Mouse (Mus musculus) midbrain, embryonic 11.5 days (tissue): ENCODE measurements around the gene Dock7. TPM values are rescaled to one million over a fixed set of nuclear protein-coding genes. Genes with fewer than 3 reads are reported as not detected.

Experiments
- ATAC-seq: fragments of 200-750 bp; cut with Nextera tagmentation; 2 replicates; pipeline ENCODE4 v1.8.0; 2017; ENCODE audit warnings: moderate TSS enrichment, moderate library complexity; ENCODE audit not compliant: low FRiP score
- DNase-seq: peaks from one replicate; pipeline ENCODE4 v3.0.0; 2015; ENCODE audit warnings: low spot score; ENCODE audit errors: missing footprints
- H3K27ac ChIP-seq: fragments of 300-500 bp; sonication (generic); 2 replicates; pipeline ENCODE4 v1.5.1; 2014; ENCODE audit warnings: low read depth, low read length
- H3K27me3 ChIP-seq: fragments of 300-500 bp; sonication (generic); 2 replicates; pipeline ENCODE4 v1.6.1; 2014; ENCODE audit warnings: mild to moderate bottlenecking, low read length, moderate library complexity, mixed read lengths; ENCODE audit not compliant: control insufficient read depth, insufficient read depth
- H3K36me3 ChIP-seq: fragments of 300-500 bp; sonication (generic); 2 replicates; pipeline ENCODE4 v1.6.1; 2014; ENCODE audit warnings: mild to moderate bottlenecking, low read length, moderate library complexity, mixed read lengths; ENCODE audit not compliant: control insufficient read depth, insufficient read depth
- H3K4me1 ChIP-seq: fragments of 300-500 bp; sonication (generic); 2 replicates; pipeline ENCODE4 v1.6.1; 2014; ENCODE audit warnings: low read length; ENCODE audit not compliant: control insufficient read depth, insufficient read depth
- H3K4me2 ChIP-seq: fragments of 300-500 bp; sonication (generic); 2 replicates; pipeline ENCODE4 v1.6.1; 2014; ENCODE audit warnings: mild to moderate bottlenecking, moderate library complexity
- H3K4me3 ChIP-seq: fragments of 300-500 bp; sonication (generic); 2 replicates; pipeline ENCODE4 v1.5.1; 2014; ENCODE audit warnings: low read depth, low read length
- H3K9ac ChIP-seq: fragments of 300-500 bp; sonication (generic); 2 replicates; pipeline ENCODE4 v1.6.1; 2014; ENCODE audit warnings: low read length
- H3K9me3 ChIP-seq: fragments of 300-500 bp; sonication (generic); 2 replicates; pipeline ENCODE4 v1.6.1; 2016; ENCODE audit warnings: low read length; ENCODE audit not compliant: control insufficient read depth
- WGBS: fragments of 180-500 bp; shearing (Covaris S2); extraction: QIAGEN DNeasy Blood & Tissue Kit; methylation state at CpG from one replicate; pipeline ENCODE4 v1.1.7; 2014; 5-methylcytosine and 5-hydroxymethylcytosine counted together
- polyA plus RNA-seq: library from polyadenylated mRNA; unstranded; fragments of >200 nt; fragmentation: Nextera tagmentation; extraction: Ambion mirVana; gene quantifications from 2 replicates; pipeline ENCODE4 v1.2.1, GENCODE M21; 2014

Dock7 gene
- polyA plus RNA-seq, 1 experiment from 2014 or later, result 93.5 TPM

DNA sequence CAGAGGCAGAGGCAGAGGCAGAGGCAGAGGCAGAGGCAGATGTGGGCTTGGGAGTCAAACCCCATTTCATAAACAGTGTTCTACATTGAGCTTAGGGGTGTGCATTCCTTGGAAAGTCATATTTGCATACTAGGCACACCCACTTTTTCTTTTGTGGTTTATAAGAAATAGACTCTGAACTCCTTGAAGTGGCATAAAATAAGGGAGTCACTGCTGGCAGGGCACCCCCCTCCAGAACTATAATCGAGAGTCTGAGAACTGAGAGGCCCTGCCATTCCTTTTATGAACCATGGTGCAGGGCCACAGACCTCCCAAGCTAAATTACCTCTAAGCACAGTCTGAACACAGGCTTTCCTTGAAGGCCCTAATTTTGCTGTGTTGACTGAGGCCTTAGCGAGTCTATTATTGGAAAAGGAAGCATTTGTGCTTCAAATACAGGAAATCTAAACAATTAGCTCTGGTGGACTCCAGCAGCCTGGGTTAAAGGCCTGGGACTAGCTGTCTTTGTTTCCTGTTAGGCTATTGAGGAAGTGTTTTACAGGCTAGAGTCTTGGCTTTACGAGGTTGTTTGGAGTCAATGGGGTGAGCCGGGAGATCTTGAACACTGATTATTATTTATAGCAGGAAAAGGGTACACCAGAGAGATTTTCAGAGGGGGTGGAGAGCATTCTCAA is 31.3 kb upstream of the Dock7 start:
- Histone ChIP-seq H3K36me3 (no peaks in the 10 kb centered on the region), H3K9ac (no peak overlapping the region), H3K4me3 (no peak overlapping the region), H3K4me2 (no peak overlapping the region), H3K27ac (no peak overlapping the region), H3K4me1 (no peaks in the 10 kb centered on the region), H3K27me3 (no peaks in the 10 kb centered on the region; the same call in 1 of the 2 replicates), H3K9me3 (no peaks in the 10 kb centered on the region)
- WGBS, result 58% methylated on average over 4 of the region's 4 CpGs
- ATAC-seq (no peak), DNase-seq (no peak)

DNA sequence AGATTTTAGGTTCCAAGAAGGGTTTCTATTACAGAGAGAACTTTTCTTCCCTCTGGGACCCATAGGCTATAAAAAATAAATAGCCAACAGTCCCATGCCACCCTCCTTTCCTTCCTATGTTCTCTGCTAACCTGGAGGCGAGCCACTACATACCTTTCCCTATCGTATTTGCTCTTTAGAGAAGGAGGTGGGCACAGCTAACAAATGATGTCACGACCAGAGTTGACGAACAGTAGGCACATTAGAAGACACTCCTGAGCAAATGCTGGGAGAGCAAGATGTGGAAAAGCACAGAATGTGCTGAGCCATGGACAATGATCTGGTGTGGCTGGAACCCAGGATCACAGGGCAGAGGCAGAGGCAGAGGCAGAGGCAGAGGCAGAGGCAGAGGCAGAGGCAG is 30.7 kb upstream of the Dock7 start:
- H3K36me3 ChIP-seq, result no peaks in the 10 kb centered on the region
- no peaks in the 10 kb centered on the region for H3K4me1 ChIP-seq
- no peak overlapping the region for H3K27ac ChIP-seq
- ATAC-seq (no peak), DNase-seq (no peak)
- 91% methylated on average over 4 of the region's 4 CpGs for WGBS
- H3K27me3 ChIP-seq, result no peaks in the 10 kb centered on the region; the same call in 1 of the 2 replicates
- no peaks in the 10 kb centered on the region for H3K9me3 ChIP-seq
- H3K4me3 ChIP-seq, result no peak overlapping the region
- H3K4me2 ChIP-seq, result no peak overlapping the region
- no peak overlapping the region for H3K9ac ChIP-seq

DNA sequence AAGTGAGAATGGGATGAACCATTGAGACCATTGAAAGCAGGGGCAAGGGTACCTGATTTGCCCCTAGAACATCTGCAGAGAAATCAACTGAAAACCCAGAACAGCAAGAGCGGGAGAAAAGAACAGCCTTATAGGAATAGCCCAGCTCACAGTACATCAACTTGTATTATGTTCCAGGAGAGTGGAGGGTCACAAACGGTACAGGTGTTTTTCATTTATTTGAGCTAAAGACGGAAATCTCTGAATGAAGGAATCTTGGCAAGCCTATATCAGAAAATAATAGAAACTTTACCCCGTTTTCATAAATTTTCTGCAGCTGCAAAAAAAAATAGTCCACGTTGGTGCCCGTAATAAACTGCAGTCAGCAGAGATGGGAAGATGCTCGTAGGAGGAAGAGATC is 22.6 kb upstream of the Dock7 start:
- H3K36me3 ChIP-seq, result no peaks in the 10 kb centered on the region
- no peaks in the 10 kb centered on the region for H3K27me3 ChIP-seq
- no peak overlapping the region for H3K9ac ChIP-seq
- H3K4me3 ChIP-seq, result no peak overlapping the region
- ATAC-seq (no peak), DNase-seq (no peak)
- no peak overlapping the region for H3K27ac ChIP-seq
- 90% methylated on average over 7 of the region's 7 CpGs for WGBS
- no peaks in the 10 kb centered on the region for H3K9me3 ChIP-seq
- H3K4me1 ChIP-seq, result no peaks in the 10 kb centered on the region
- no peak overlapping the region for H3K4me2 ChIP-seq

DNA sequence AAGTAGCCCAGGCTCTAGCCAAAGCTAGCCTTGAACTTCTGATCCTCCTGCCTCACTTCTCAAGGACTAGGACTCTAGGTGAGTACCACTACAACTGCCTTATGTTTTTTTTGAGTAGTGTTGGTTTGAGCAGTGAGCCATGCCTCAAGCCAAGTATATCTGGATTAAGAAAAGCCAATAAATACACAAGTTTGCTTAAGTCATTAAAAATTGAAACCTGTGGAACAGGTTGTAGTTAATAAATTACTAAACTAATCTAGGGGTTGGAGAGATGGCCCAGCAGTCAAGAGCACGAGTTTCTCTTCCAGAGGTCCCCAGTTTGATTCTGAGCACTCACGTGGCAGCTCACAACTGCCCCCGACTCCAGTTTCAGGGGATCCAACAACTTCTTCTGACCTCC is 20.9 kb upstream of the Dock7 start:
- H3K4me3 ChIP-seq, result no peak overlapping the region
- H3K36me3 ChIP-seq, result no peaks in the 10 kb centered on the region
- ATAC-seq, result no peak
- DNase-seq, result no peak
- no peaks in the 10 kb centered on the region for H3K27me3 ChIP-seq
- no peaks in the 10 kb centered on the region for H3K9me3 ChIP-seq
- 91% methylated on average over 3 of the region's 3 CpGs for WGBS
- no peak overlapping the region for H3K4me2 ChIP-seq
- H3K27ac ChIP-seq, result no peak overlapping the region
- no peak overlapping the region for H3K9ac ChIP-seq
- H3K4me1 ChIP-seq, result no peaks in the 10 kb centered on the region

DNA sequence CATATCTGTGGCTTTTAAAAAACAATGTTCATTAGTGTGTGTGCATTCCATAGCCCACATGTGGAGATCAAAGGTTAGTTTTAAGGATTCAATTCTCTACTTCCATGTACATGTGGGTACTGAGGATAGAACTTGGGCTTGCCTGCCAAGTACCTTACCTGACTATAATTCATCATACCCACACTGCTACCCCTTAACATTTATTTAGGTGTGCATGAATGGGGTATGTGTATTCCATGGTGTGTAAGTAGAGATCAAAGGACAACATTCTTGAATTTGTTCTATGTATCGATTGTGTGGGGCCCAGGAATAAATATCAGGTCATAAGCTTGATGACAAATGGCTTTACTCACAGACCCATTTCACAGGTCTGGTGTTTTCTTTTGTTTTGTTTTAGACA is 20.5 kb upstream of the Dock7 start:
- no peak for ATAC-seq
- Histone ChIP-seq H3K4me2 (no peak overlapping the region), H3K4me3 (no peak overlapping the region), H3K27me3 (no peaks in the 10 kb centered on the region), H3K9me3 (no peaks in the 10 kb centered on the region), H3K4me1 (no peaks in the 10 kb centered on the region), H3K27ac (no peak overlapping the region), H3K9ac (no peak overlapping the region), H3K36me3 (no peaks in the 10 kb centered on the region)
- 85% methylated on average over 1 of the region's 1 CpGs for WGBS
- DNase-seq, result no peak

DNA sequence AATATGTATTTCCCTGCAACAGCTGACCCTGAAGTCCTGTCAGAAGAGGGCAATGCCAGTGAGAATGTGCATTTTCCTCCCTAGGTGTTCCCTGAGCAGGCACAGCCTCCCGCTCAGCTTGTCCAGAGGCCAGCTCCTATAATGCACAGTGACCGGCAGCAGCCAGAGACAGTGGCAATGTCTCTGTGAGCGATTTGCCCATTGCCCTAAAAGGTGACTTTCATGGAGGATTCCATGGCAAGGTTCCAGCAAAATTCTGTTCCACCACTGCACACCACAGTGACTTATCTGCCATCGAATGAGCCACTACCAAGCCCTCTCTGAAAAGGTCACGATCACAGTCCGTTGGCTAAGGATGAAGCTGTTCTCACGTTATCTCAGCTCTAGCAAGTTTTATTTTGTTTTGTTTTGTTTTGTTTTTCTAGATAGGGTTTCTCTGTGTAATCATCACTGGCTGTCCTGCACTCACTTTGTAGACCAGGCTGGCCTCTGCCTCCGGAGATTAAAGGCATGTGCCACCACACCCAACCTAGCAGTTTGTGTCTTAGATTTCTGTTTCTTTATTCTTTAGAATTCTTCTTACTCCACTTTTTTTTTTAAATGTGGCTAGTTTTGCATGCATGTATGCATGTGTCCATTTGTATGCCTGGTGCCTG is 17.4 kb upstream of the Dock7 start:
- Histone ChIP-seq H3K36me3 (no peaks in the 10 kb centered on the region), H3K27me3 (no peaks in the 10 kb centered on the region), H3K4me2 (no peak overlapping the region), H3K4me1 (no peaks in the 10 kb centered on the region), H3K9ac (no peak overlapping the region), H3K4me3 (no peak overlapping the region), H3K9me3 (no peaks in the 10 kb centered on the region), H3K27ac (no peak overlapping the region)
- DNase-seq (no peak), ATAC-seq (no peak)
- 92% methylated on average over 8 of the region's 8 CpGs for WGBS

DNA sequence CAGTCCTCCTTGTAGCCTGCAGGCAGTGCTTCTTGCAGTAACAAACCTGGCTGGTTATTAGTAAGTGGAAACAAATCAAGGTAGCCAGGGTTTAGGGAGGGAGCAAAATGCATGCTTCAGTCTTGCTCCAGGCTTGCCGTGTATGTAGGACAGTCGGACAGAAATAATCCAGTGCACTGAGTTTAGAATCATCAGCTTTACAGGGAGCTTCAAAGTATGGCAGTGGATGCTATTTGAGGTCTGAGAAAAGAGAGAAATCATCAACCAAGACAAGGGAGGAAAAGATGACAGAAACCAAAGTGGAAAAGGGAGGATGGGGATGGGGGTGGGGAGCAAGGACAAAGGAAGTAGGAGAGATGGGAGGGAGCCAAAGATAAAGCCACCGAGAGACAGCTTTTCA is 13.8 kb upstream of the Dock7 start:
- no peaks in the 10 kb centered on the region for H3K9me3 ChIP-seq
- no peaks in the 10 kb centered on the region for H3K4me1 ChIP-seq
- 60% methylated on average over 3 of the region's 3 CpGs for WGBS
- no peak overlapping the region for H3K4me3 ChIP-seq
- H3K36me3 ChIP-seq, result no peaks in the 10 kb centered on the region
- H3K9ac ChIP-seq, result no peak overlapping the region
- no peak overlapping the region for H3K27ac ChIP-seq
- H3K27me3 ChIP-seq, result no peaks in the 10 kb centered on the region
- DNase-seq (no peak), ATAC-seq (no peak)
- no peak overlapping the region for H3K4me2 ChIP-seq

DNA sequence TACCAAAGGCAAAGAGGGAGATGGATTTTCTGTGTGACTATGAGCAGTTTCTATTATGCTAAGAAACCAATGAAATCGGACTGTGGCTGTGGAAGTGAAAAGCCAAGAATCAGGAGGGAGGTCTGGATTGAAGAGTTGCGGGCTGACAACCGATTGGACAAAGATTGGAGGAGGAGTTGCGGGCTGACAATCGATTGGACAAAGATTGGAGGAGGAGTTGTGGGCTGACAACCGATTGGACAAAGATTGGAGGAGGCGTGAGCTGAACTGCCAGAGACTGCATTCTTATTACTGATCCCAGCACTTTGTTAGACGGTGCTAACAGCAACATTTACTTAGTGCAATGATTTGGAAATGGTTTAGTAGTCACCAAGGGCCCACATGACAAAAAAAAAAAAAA is 12.6 kb upstream of the Dock7 start:
- 95% methylated on average over 8 of the region's 8 CpGs for WGBS
- H3K9me3 ChIP-seq, result no peaks in the 10 kb centered on the region
- DNase-seq, result peak; percentile 72

DNA sequence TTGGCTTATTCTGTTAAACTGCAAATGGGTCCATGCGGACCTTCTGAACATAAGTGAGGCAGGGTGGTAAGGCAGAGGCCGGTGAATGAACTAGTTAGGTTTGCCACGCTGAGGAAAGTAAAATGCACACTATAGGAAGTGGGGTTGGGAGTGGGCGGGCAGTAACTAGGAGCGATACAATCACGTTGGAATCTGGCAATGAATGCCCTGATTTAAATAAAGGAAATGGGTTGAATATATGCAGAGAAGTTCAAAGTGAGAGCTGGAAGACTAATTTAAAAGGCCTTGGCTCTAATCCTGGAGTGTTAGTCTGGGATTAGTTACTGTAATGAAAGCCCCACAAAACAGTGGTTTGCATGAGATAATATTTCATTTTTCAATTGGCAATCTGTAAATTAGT is 12.0 kb upstream of the Dock7 start:
- 77% methylated on average over 6 of the region's 6 CpGs for WGBS
- no peak overlapping the region for H3K27ac ChIP-seq
- H3K36me3 ChIP-seq, result no peaks in the 10 kb centered on the region
- H3K9ac ChIP-seq, result no peak overlapping the region
- DNase-seq (peak; percentile 66), ATAC-seq (no peak)
- no peak overlapping the region for H3K4me2 ChIP-seq
- no peaks in the 10 kb centered on the region for H3K27me3 ChIP-seq
- H3K4me1 ChIP-seq, result no peaks in the 10 kb centered on the region
- H3K9me3 ChIP-seq, result no peaks in the 10 kb centered on the region
- no peak overlapping the region for H3K4me3 ChIP-seq

More for the DNA sequence above, 12.6 kb upstream of the Dock7 start:
- Histone ChIP-seq H3K27me3 (no peaks in the 10 kb centered on the region), H3K36me3 (no peaks in the 10 kb centered on the region), H3K9ac (no peak overlapping the region), H3K4me2 (no peak overlapping the region), H3K4me1 (no peaks in the 10 kb centered on the region), H3K27ac (no peak overlapping the region), H3K4me3 (no peak overlapping the region)
- ATAC-seq, result no peak
